Mouse (Mus musculus) hindbrain, embryonic 12.5 days (tissue): ENCODE measurements around the gene Crebrf. TPM values are rescaled to one million over a fixed set of nuclear protein-coding genes. Genes with fewer than 3 reads are reported as not detected.

ENCODE experiments used
- ATAC-seq: fragments of 200-750 bp; cut with Nextera tagmentation; 2 replicates; pipeline ENCODE4 v1.8.0; 2017; ENCODE audit warnings: moderate TSS enrichment; ENCODE audit not compliant: low FRiP score
- H3K27ac ChIP-seq: fragments of 300-500 bp; sonication (generic); 2 replicates; pipeline ENCODE4 v1.5.1; 2016; ENCODE audit warnings: mild to moderate bottlenecking
- H3K27me3 ChIP-seq: fragments of 300-500 bp; sonication (generic); 2 replicates; pipeline ENCODE4 v1.6.1; 2016; ENCODE audit warnings: mild to moderate bottlenecking
- H3K36me3 ChIP-seq: fragments of 300-500 bp; sonication (generic); 2 replicates; pipeline ENCODE4 v1.6.1; 2016; ENCODE audit warnings: mild to moderate bottlenecking
- H3K4me1 ChIP-seq: fragments of 300-500 bp; sonication (generic); 2 replicates; pipeline ENCODE4 v1.6.1; 2016
- H3K4me2 ChIP-seq: fragments of 300-500 bp; sonication (generic); replicated peaks from 2 replicates; pipeline ENCODE4 v1.6.1; 2016; ENCODE audit warnings: mild to moderate bottlenecking
- H3K4me3 ChIP-seq: fragments of 300-500 bp; sonication (generic); 2 replicates; pipeline ENCODE4 v1.5.1; 2016; ENCODE audit warnings: mild to moderate bottlenecking
- H3K9ac ChIP-seq: fragments of 300-500 bp; sonication (generic); 2 replicates; pipeline ENCODE4 v1.6.1; 2016; ENCODE audit warnings: mild to moderate bottlenecking, moderate library complexity
- H3K9me3 ChIP-seq: fragments of 300-500 bp; sonication (generic); replicated peaks from 2 replicates; pipeline ENCODE4 v1.6.1; 2016; ENCODE audit warnings: mild to moderate bottlenecking
- WGBS: fragments of 180-500 bp; shearing (Covaris S2); methylation state at CpG from one replicate; pipeline ENCODE4 v1.1.7; 2016; 5-methylcytosine and 5-hydroxymethylcytosine counted together
- polyA plus RNA-seq: library from polyadenylated mRNA; unstranded; fragments of >200 nt; fragmentation: Nextera tagmentation; extraction: Ambion mirVana; gene quantifications from 2 replicates; pipeline ENCODE4 v1.2.1, GENCODE M21; 2016

The Crebrf gene
- polyA plus RNA-seq, 1 experiment from 2014 or later, result 7.5 TPM

DNA sequence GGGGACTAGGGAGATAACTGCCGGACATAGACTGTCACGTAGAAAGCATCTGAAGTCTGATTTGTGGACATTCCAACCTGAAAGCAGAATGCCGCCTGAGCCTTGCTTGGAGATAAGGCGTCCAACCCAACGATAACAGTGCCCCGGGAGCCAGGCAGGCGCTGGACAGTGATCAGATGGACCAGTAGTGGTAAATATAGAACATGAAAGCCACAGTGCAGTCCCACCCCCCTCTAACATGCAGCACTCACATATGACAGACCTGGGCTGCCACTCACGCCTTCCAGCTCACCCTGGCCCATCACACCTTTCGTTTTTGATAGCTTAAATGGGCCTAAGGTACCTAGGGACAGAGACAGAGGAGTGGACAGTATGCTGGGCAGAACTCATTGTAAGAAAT lies 98.0 kb downstream of the Crebrf start:
- WGBS, result 87% methylated on average over 9 of the region's 9 CpGs
- Histone ChIP-seq H3K4me3 (no peak overlapping the region), H3K4me2 (no peak overlapping the region)

DNA sequence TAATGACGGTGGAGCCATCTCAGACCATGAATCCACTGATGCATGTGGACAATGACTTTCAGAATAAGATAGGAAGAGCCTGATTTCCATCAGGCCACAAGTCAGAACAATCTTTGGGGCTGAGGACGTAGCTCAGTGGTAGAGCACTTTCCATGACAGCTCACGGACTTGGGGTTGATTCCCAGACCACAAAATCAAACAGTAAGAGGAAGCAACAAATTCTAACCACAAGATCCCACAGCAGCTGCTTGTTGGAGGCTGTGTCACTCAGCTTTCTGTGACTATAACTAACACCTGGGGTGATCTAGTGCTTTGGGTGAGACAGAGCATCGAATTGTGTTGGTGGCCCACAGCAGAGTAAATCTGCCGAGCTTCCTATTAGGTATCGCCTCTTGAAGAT lies 101.4 kb downstream of the Crebrf start:
- 86% methylated on average over 6 of the region's 6 CpGs for WGBS

More for the DNA sequence above, 98.0 kb downstream of the Crebrf start:
- no peaks in the 10 kb centered on the region; the same call in 1 of the 2 replicates for H3K9me3 ChIP-seq
- H3K9ac ChIP-seq, result no peak overlapping the region
- H3K4me1 ChIP-seq, result no peaks in the 10 kb centered on the region
- H3K36me3 ChIP-seq, result no peaks in the 10 kb centered on the region
- no peak for ATAC-seq
- H3K27ac ChIP-seq, result no peak overlapping the region
- peaks cover 14% of the 10 kb centered on the region; the same call in 1 of the 2 replicates for H3K27me3 ChIP-seq

GRCm38 (mm10) chr17:26817776-26818175 lies 102.3 kb downstream of the Crebrf start:
- H3K36me3 ChIP-seq, result no peaks in the 10 kb centered on the region
- no peaks in the 10 kb centered on the region for H3K4me1 ChIP-seq
- H3K4me2 ChIP-seq, result no peak overlapping the region
- no peak overlapping the region for H3K9ac ChIP-seq
- 0 out of 2 replicates have a peak, but pooled peaks cover 10% of the 10 kb centered on the region for H3K27me3 ChIP-seq
- ATAC-seq, result no peak
- H3K9me3 ChIP-seq, result no peaks in the 10 kb centered on the region; the same call in 1 of the 2 replicates
- no peak overlapping the region for H3K4me3 ChIP-seq
- H3K27ac ChIP-seq, result no peak overlapping the region

More for the DNA sequence above, 101.4 kb downstream of the Crebrf start:
- Histone ChIP-seq H3K9me3 (no peaks in the 10 kb centered on the region; the same call in 1 of the 2 replicates), H3K36me3 (no peaks in the 10 kb centered on the region), H3K27me3 (peaks cover 17% of the 10 kb centered on the region; the same call in 1 of the 2 replicates), H3K9ac (no peak overlapping the region), H3K27ac (no peak overlapping the region), H3K4me2 (no peak overlapping the region), H3K4me1 (no peaks in the 10 kb centered on the region), H3K4me3 (no peak overlapping the region)
- ATAC-seq, result no peak

- WGBS, result 77% methylated on average over 16 of the region's 17 CpGs
- ATAC-seq, result no peak
- Histone ChIP-seq H3K36me3 (no peaks in the 10 kb centered on the region), H3K27me3 (peaks cover 19% of the 10 kb centered on the region), H3K9me3 (no peaks in the 10 kb centered on the region), H3K4me3 (no peak overlapping the region), H3K4me1 (no peaks in the 10 kb centered on the region), H3K27ac (no peak overlapping the region), H3K4me2 (no peak overlapping the region), H3K9ac (no peak overlapping the region)
Measured at GRCm38 (mm10) chr17:26826131-26826530, 110.7 kb downstream of the Crebrf start.

Other genes starting within 250 kb of the Crebrf start
- gene Ergic1, start 154.2 kb upstream of the Crebrf start, polyA plus RNA-seq, result 85.3 and 90.3 TPM in 2 replicates
- 33.0 and 38.5 TPM in 2 replicates for gene Dusp1, start 153.5 kb upstream of the Crebrf start, polyA plus RNA-seq
- gene Atp6v0e, start 52.4 kb upstream of the Crebrf start, polyA plus RNA-seq, result 108 and 111 TPM in 2 replicates
- gene Bnip1, start 65.4 kb downstream of the Crebrf start, polyA plus RNA-seq, result 48.5 and 49.7 TPM in 2 replicates
- gene Nkx2-5, start 129.4 kb downstream of the Crebrf start, polyA plus RNA-seq, result not detected in 2 replicates
- gene Kifc5b, start 201.4 kb downstream of the Crebrf start, polyA plus RNA-seq, result 5.4 and 5.5 TPM in 2 replicates
- gene Phf1, start 217.4 kb downstream of the Crebrf start, polyA plus RNA-seq, result 14.6 and 15.7 TPM in 2 replicates
- 131 and 149 TPM in 2 replicates for gene Cuta, start 223.9 kb downstream of the Crebrf start, polyA plus RNA-seq
- gene Syngap1, start 225.6 kb downstream of the Crebrf start, polyA plus RNA-seq, result 4.2 and 4.4 TPM in 2 replicates